Mouse (Mus musculus): Measurements from ENCODE around the gene Lpcat2. TPM values are rescaled to one million over a fixed set of nuclear protein-coding genes. Genes with fewer than 3 reads are reported as not detected.

The Lpcat2 gene
- polyA plus RNA-seq (2014; fragmentation: Illumina TruSeq; extraction: RNeasy Lipid Tissue Mini Kit (QIAGEN cat#74804)) = 8.3 TPM

GRCm38 (mm10) chr8:92855171-92855894 is at the start of gene Lpcat2:
Gene Lpcat2 (plus strand): TSS chr8:92855339.

GRCm38 (mm10) chr8:92827243-92828034 is 27.7 kb upstream of the Lpcat2 start, which contains the start of gene Mmp2:
Gene Mmp2 (plus strand): TSS chr8:92827291.

GRCm38 (mm10) chr8:92901107-92901506 is 46.0 kb downstream of the Lpcat2 start, which contains the start of gene Capns2:
Gene Capns2 (plus strand): TSS chr8:92901407.

GRCm38 (mm10) chr8:92959779-92960178 is 104.6 kb downstream of the Lpcat2 start, which contains the start of gene Slc6a2:
Gene Slc6a2 (plus strand): TSS chr8:92960079.

Other genes with a start within 250 kb of the Lpcat2 start
- not detected for gene Irx6, start 181.1 kb upstream of the Lpcat2 start, polyA plus RNA-seq (2014; fragmentation: Illumina TruSeq; extraction: RNeasy Lipid Tissue Mini Kit (QIAGEN cat#74804))
- gene Mmp2, start 28.0 kb upstream of the Lpcat2 start, polyA plus RNA-seq (2014; fragmentation: Illumina TruSeq; extraction: RNeasy Lipid Tissue Mini Kit (QIAGEN cat#74804)) = 21.7 TPM
- gene Capns2, start 46.1 kb downstream of the Lpcat2 start, polyA plus RNA-seq (2014; fragmentation: Illumina TruSeq; extraction: RNeasy Lipid Tissue Mini Kit (QIAGEN cat#74804)) = not detected
- gene Slc6a2, start 104.7 kb downstream of the Lpcat2 start, polyA plus RNA-seq (2014; fragmentation: Illumina TruSeq; extraction: RNeasy Lipid Tissue Mini Kit (QIAGEN cat#74804)) = 1.7 TPM
- gene Ces1a, start 192.9 kb downstream of the Lpcat2 start, polyA plus RNA-seq (2014; fragmentation: Illumina TruSeq; extraction: RNeasy Lipid Tissue Mini Kit (QIAGEN cat#74804)) = not detected
- gene Ces1b, start 224.7 kb downstream of the Lpcat2 start, polyA plus RNA-seq (2014; fragmentation: Illumina TruSeq; extraction: RNeasy Lipid Tissue Mini Kit (QIAGEN cat#74804)) = 0.31 TPM

Measured in ovary, adult 10 weeks (tissue).